Mouse (Mus musculus) kidney, embryonic 14.5 days (tissue): ENCODE results near the gene Col16a1. TPM values are rescaled to one million over a fixed set of nuclear protein-coding genes. Genes with fewer than 3 reads are reported as not detected.

Experiments
- ATAC-seq: fragments of 200-750 bp; cut with Nextera tagmentation; 2 replicates; pipeline ENCODE4 v1.8.0; 2017; ENCODE audit warnings: moderate number of reproducible peaks, mild to moderate bottlenecking, moderate TSS enrichment, moderate library complexity; ENCODE audit not compliant: low FRiP score, low TSS enrichment
- H3K27ac ChIP-seq: fragments of 300-500 bp; sonication (generic); 2 replicates; pipeline ENCODE4 v1.5.1; 2014; ENCODE audit warnings: low read depth, mild to moderate bottlenecking, low read length, moderate library complexity, mixed read lengths
- H3K27me3 ChIP-seq: fragments of 300-500 bp; sonication (generic); 2 replicates; pipeline ENCODE4 v1.6.1; 2014; ENCODE audit warnings: mild to moderate bottlenecking, low read length; ENCODE audit not compliant: control insufficient read depth, insufficient read depth
- H3K36me3 ChIP-seq: fragments of 300-500 bp; sonication (generic); 2 replicates; pipeline ENCODE4 v1.6.1; 2014; ENCODE audit warnings: low read length, mixed read lengths; ENCODE audit not compliant: control insufficient read depth, insufficient read depth
- H3K4me1 ChIP-seq: fragments of 300-500 bp; sonication (generic); 2 replicates; pipeline ENCODE4 v1.6.1; 2014; ENCODE audit warnings: low read length, mixed read lengths; ENCODE audit not compliant: control insufficient read depth, insufficient read depth
- H3K4me2 ChIP-seq: fragments of 300-500 bp; sonication (generic); replicated peaks from 2 replicates; pipeline ENCODE4 v1.6.1; 2014; ENCODE audit warnings: low read depth, mild to moderate bottlenecking, low read length
- H3K4me3 ChIP-seq: fragments of 300-500 bp; sonication (generic); 2 replicates; pipeline ENCODE4 v1.5.1; 2014; ENCODE audit warnings: mild to moderate bottlenecking, low read length
- H3K9ac ChIP-seq: fragments of 300-500 bp; sonication (generic); 2 replicates; pipeline ENCODE4 v1.6.1; 2014; ENCODE audit warnings: low read depth, mild to moderate bottlenecking, low read length, moderate library complexity
- H3K9me3 ChIP-seq: fragments of 300-500 bp; sonication (generic); 2 replicates; pipeline ENCODE4 v1.6.1; 2016; ENCODE audit warnings: low read length; ENCODE audit not compliant: control insufficient read depth
- WGBS: fragments of 180-500 bp; shearing (Covaris S2); extraction: QIAGEN DNeasy Blood & Tissue Kit; methylation state at CpG from one replicate; pipeline ENCODE4 v1.1.7; 2014; 5-methylcytosine and 5-hydroxymethylcytosine counted together
- polyA plus RNA-seq: library from polyadenylated mRNA; unstranded; fragments of >200 nt; fragmentation: Nextera tagmentation; extraction: Ambion mirVana; gene quantifications from 2 replicates; pipeline ENCODE4 v1.2.1, GENCODE M21; 2014

Col16a1 gene
- polyA plus RNA-seq, 1 experiment from 2014 or later, result 27.6 TPM

- Histone ChIP-seq H3K36me3 (no peaks in the 10 kb centered on the region), H3K4me2 (peak overlapping the region; percentile 58), H3K4me3 (peak overlapping the region; percentile 40), H3K9me3 (no peaks in the 10 kb centered on the region), H3K4me1 (peaks cover 6% of the 10 kb centered on the region; the same call in 1 of the 2 replicates), H3K27ac (no peak overlapping the region), H3K9ac (peak overlapping the region; percentile 29; the same call in 1 of the 2 replicates), H3K27me3 (peaks cover 40% of the 10 kb centered on the region)
- peak; percentile 79 for ATAC-seq
- under 1% methylated on average over 52 of the region's 57 CpGs for WGBS
Observed at GRCm38 (mm10) chr4:130138441-130139213, 91.0 kb downstream of the Col16a1 start.

- WGBS, result 0% methylated on average over 14 of the region's 15 CpGs
- H3K4me3 ChIP-seq, result peak within 1 kb of the TSS; percentile 40
- H3K27me3 ChIP-seq, result peaks cover 40% of the 10 kb centered on the region
- peaks cover 6% of the 10 kb centered on the region; the same call in 1 of the 2 replicates for H3K4me1 ChIP-seq
- H3K9ac ChIP-seq, result peak within 1 kb of the TSS; percentile 29; the same call in 1 of the 2 replicates
- peak; percentile 22; the same call in 1 of the 2 replicates for ATAC-seq
- H3K4me2 ChIP-seq, result peak within 1 kb of the TSS; percentile 58
- no peak within 1 kb of the TSS for H3K27ac ChIP-seq
- H3K9me3 ChIP-seq, result no peaks in the 10 kb centered on the region
- H3K36me3 ChIP-seq, result no peaks in the 10 kb centered on the region
Observed at GRCm38 (mm10) chr4:130139214-130139492, 91.5 kb downstream of the Col16a1 start, which contains the start of gene Hcrtr1. TSS of gene Hcrtr1 (minus strand) at chr4:130139359.

GRCm38 (mm10) chr4:130140992-130141402 is 93.4 kb downstream of the Col16a1 start:
- H3K36me3 ChIP-seq, result no peaks in the 10 kb centered on the region
- no peak overlapping the region for H3K4me3 ChIP-seq
- no peak for ATAC-seq
- H3K9me3 ChIP-seq, result no peaks in the 10 kb centered on the region; the same call in 1 of the 2 replicates
- peaks cover 40% of the 10 kb centered on the region for H3K27me3 ChIP-seq
- 54% methylated on average over 9 of the region's 9 CpGs for WGBS
- no peak overlapping the region for H3K9ac ChIP-seq
- H3K4me2 ChIP-seq, result no peak overlapping the region
- H3K27ac ChIP-seq, result no peak overlapping the region
- H3K4me1 ChIP-seq, result peaks cover 6% of the 10 kb centered on the region; the same call in 1 of the 2 replicates

- Histone ChIP-seq H3K4me2 (no peak overlapping the region), H3K4me3 (no peak overlapping the region), H3K9ac (no peak overlapping the region), H3K4me1 (peaks cover 6% of the 10 kb centered on the region; the same call in 1 of the 2 replicates), H3K9me3 (no peaks in the 10 kb centered on the region; the same call in 1 of the 2 replicates), H3K27me3 (peaks cover 40% of the 10 kb centered on the region), H3K36me3 (no peaks in the 10 kb centered on the region), H3K27ac (no peak overlapping the region)
- 67% methylated on average over 3 of the region's 3 CpGs for WGBS
- no peak for ATAC-seq
Observed at GRCm38 (mm10) chr4:130141786-130142185, 94.1 kb downstream of the Col16a1 start.

GRCm38 (mm10) chr4:130148405-130148804 is 100.8 kb downstream of the Col16a1 start:
- ATAC-seq, result no peak
- H3K27me3 ChIP-seq, result peaks cover 7% of the 10 kb centered on the region; the same call in 1 of the 2 replicates
- H3K4me3 ChIP-seq, result no peak overlapping the region
- 58% methylated on average over 10 of the region's 10 CpGs for WGBS
- H3K4me2 ChIP-seq, result no peak overlapping the region
- H3K9ac ChIP-seq, result no peak overlapping the region
- no peak overlapping the region for H3K27ac ChIP-seq
- no peaks in the 10 kb centered on the region for H3K36me3 ChIP-seq
- H3K9me3 ChIP-seq, result no peaks in the 10 kb centered on the region; the same call in 1 of the 2 replicates
- no peaks in the 10 kb centered on the region for H3K4me1 ChIP-seq

Other genes with a start within 250 kb of the Col16a1 start
- 253 and 276 TPM in 2 replicates for gene Ptp4a2, start 236.6 kb upstream of the Col16a1 start, polyA plus RNA-seq
- gene Spocd1, start 118.6 kb upstream of the Col16a1 start, polyA plus RNA-seq, result not detected in 2 replicates
- gene Adgrb2, start 63.0 kb upstream of the Col16a1 start, polyA plus RNA-seq, result 2.6 and 3.3 TPM in 2 replicates
- gene Pef1, start 54.7 kb downstream of the Col16a1 start, polyA plus RNA-seq, result 77.3 and 85.9 TPM in 2 replicates
- gene Hcrtr1, start 91.5 kb downstream of the Col16a1 start, polyA plus RNA-seq, result not detected in 2 replicates
- 20.9 and 26.1 TPM in 2 replicates for gene Tinagl1, start 127.3 kb downstream of the Col16a1 start, polyA plus RNA-seq
- not detected in 2 replicates for gene Gm853, start 174.6 kb downstream of the Col16a1 start, polyA plus RNA-seq
- 42.7 and 44.9 TPM in 2 replicates for gene Serinc2, start 231.4 kb downstream of the Col16a1 start, polyA plus RNA-seq